Mouse (Mus musculus) intestine, embryonic 16.5 days (tissue): ENCODE measurements around the gene Srms. TPM values are rescaled to one million over a fixed set of nuclear protein-coding genes. Genes with fewer than 3 reads are reported as not detected.

Source experiments
- ATAC-seq: fragments of 200-750 bp; cut with Nextera tagmentation; 2 replicates; pipeline ENCODE4 v1.8.0; 2017; ENCODE audit warnings: moderate TSS enrichment, moderate library complexity
- H3K27ac ChIP-seq: fragments of 300-500 bp; sonication (generic); 2 replicates; pipeline ENCODE4 v1.5.1; 2014; ENCODE audit warnings: mild to moderate bottlenecking, low read length
- H3K27me3 ChIP-seq: fragments of 300-500 bp; sonication (generic); replicated peaks from 2 replicates; pipeline ENCODE4 v1.6.1; 2014; ENCODE audit warnings: low read length, control low read depth, mixed read lengths; ENCODE audit not compliant: control insufficient read depth, insufficient read depth
- H3K36me3 ChIP-seq: fragments of 300-500 bp; sonication (generic); 2 replicates; pipeline ENCODE4 v1.6.1; 2014; ENCODE audit warnings: low read length, control low read depth; ENCODE audit not compliant: control insufficient read depth, insufficient read depth
- H3K4me1 ChIP-seq: fragments of 300-500 bp; sonication (generic); 2 replicates; pipeline ENCODE4 v1.6.1; 2014; ENCODE audit warnings: low read length, control low read depth, mixed read lengths; ENCODE audit not compliant: control insufficient read depth, insufficient read depth
- H3K4me2 ChIP-seq: fragments of 300-500 bp; sonication (generic); 2 replicates; pipeline ENCODE4 v1.6.1; 2014; ENCODE audit warnings: low read depth, low read length, control low read depth
- H3K4me3 ChIP-seq: fragments of 300-500 bp; sonication (generic); 2 replicates; pipeline ENCODE4 v1.5.1; 2014; ENCODE audit warnings: mild to moderate bottlenecking, low read length
- H3K9ac ChIP-seq: fragments of 300-500 bp; sonication (generic); 2 replicates; pipeline ENCODE4 v1.6.1; 2014; ENCODE audit warnings: low read depth, low read length
- H3K9me3 ChIP-seq: fragments of 300-500 bp; sonication (generic); 2 replicates; pipeline ENCODE4 v1.6.1; 2016; ENCODE audit warnings: low read length, control low read depth; ENCODE audit not compliant: control insufficient read depth
- WGBS: fragments of 180-500 bp; shearing (Covaris S2); extraction: QIAGEN DNeasy Blood & Tissue Kit; methylation state at CpG from one replicate; pipeline ENCODE4 v1.1.7; 2014; 5-methylcytosine and 5-hydroxymethylcytosine counted together
- polyA plus RNA-seq: library from polyadenylated mRNA; unstranded; fragments of >200 nt; fragmentation: Nextera tagmentation; extraction: Ambion mirVana; gene quantifications from 2 replicates; pipeline ENCODE4 v1.2.1, GENCODE M21; 2015

The Srms gene
- polyA plus RNA-seq, 1 experiment from 2014 or later: 0.10 TPM

DNA sequence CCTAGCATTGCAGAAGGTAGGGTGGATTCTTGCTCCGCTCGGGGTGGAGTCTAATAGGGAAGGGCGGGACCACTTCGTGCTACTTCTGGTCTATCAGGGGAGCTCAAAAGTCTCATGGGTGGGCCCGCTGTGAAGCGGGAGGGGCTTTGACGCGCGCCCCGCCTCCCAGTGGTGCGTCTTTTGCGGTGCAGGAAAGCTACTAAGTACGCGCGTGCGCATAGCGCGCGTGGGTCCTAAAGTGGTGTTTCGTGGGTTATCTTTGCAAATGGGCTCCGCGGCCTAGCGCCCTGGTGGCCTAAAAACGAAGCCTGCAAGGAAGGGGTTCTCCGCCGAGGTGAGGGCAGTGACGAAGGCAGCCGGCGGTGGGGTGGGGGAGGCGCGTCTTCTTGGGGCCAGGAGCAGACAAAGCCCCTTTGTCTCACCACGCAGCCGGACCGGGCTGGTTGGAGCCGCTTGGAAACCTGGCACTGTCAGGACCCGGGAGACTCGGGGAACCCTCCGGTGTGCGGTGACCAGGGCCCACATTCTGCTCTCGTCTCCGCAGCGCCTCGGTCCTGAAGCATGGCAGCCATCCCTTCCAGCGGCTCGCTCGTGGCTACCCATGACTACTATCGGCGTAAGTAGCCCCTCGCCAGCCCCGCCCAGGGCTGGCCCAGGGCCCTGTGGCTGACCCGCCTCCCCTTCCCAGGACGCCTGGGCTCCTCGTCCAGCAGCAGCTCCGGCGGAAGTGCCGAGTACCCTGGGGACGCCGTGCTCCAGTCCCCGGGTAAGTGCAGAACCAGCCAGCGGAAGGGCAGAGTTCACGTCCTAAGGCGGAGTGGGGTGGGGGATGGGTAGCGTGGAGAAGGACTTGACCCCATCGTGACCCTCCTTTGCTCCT lies 25.6 kb downstream of the Srms start, which contains the start of gene Ppdpf:
Gene Ppdpf, plus strand, starts transcription at position 127 of the 880 bp plus-strand sequence.
- Histone ChIP-seq H3K27me3 (no peaks in the 10 kb centered on the region), H3K27ac (peak within 1 kb of the TSS; percentile 94), H3K4me2 (peak within 1 kb of the TSS; percentile 95), H3K36me3 (no peaks in the 10 kb centered on the region), H3K9me3 (no peaks in the 10 kb centered on the region), H3K4me1 (peaks cover 11% of the 10 kb centered on the region), H3K4me3 (peak within 1 kb of the TSS; percentile 73), H3K9ac (peak within 1 kb of the TSS; percentile 90)
- ATAC-seq: peak; percentile 98
- WGBS: under 1% methylated on average over 64 of the region's 64 CpGs

DNA sequence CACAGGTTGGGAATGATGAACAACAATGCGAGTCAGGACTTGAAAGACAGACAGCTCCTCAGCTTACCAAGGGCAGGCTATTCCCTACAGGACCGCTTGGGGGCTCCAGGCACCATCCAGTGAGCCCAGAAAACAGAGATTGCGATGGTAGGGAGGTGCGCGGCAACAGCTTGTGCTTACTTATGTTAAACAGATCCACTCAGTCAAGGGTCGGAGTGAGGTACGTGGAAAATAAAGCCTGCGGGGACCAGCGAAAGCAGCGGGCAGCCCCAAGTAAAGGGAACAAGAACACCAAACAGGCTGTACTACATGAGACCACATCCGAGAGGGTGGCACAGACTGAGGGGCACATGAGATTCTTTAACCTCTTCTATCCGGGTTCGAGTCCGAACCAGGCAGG lies 26.4 kb downstream of the Srms start:
- WGBS: under 1% methylated on average over 14 of the region's 14 CpGs
- peak overlapping the region; percentile 94 for H3K27ac ChIP-seq
- no peaks in the 10 kb centered on the region for H3K36me3 ChIP-seq
- no peaks in the 10 kb centered on the region for H3K27me3 ChIP-seq
- ATAC-seq: peak; percentile 85
- peaks cover 11% of the 10 kb centered on the region for H3K4me1 ChIP-seq
- peak overlapping the region; percentile 73 for H3K4me3 ChIP-seq
- peak overlapping the region; percentile 90 for H3K9ac ChIP-seq
- peak overlapping the region; percentile 95 for H3K4me2 ChIP-seq
- H3K9me3 ChIP-seq: no peaks in the 10 kb centered on the region

DNA sequence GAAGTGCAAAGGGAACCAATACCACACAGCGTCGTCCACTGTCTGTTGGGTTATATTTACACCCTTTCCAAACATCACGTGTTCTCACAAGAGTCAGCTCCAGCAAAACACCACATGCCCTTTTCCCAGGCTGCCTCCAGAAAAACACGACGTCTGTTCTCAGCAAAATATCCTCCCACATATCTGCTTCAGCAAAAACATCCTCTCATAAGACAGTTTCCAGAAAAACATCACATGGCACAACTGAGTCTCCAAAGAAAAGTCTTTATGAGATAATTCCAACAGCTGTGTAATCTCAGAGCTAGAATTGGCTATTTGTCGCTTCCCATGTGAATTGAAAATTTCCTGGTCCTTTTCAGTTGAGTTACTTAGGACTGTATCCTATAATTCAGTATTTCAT lies 32.1 kb downstream of the Srms start:
- H3K27ac ChIP-seq: no peak overlapping the region
- WGBS: 65% methylated on average over 6 of the region's 6 CpGs
- no peaks in the 10 kb centered on the region for H3K27me3 ChIP-seq
- H3K9me3 ChIP-seq: no peaks in the 10 kb centered on the region
- H3K4me3 ChIP-seq: no peak overlapping the region
- no peak overlapping the region for H3K4me2 ChIP-seq
- H3K9ac ChIP-seq: no peak overlapping the region
- no peaks in the 10 kb centered on the region for H3K36me3 ChIP-seq
- ATAC-seq: no peak
- H3K4me1 ChIP-seq: no peaks in the 10 kb centered on the region

DNA sequence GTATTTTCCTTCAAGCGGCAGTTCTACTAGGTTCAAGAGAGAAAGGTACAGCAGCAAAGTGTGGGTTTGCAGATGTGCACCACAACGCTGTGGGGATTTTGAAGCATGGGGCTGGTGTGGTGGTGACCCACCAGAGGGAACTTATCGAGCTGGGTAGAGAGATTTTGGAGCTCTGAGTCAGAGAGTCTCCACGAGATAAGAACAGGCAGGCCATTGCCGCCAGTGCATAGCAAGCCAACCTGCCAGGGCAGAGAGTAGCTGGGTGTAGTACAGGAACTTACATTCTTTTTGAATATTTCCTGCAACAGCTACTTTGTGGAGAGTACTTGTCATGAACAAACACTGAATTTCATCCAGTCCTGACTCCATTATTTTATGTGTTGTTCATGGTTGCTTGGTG lies 34.5 kb downstream of the Srms start:
- H3K9me3 ChIP-seq: no peaks in the 10 kb centered on the region
- no peaks in the 10 kb centered on the region for H3K4me1 ChIP-seq
- no peak overlapping the region for H3K27ac ChIP-seq
- H3K36me3 ChIP-seq: no peaks in the 10 kb centered on the region
- WGBS: 84% methylated on average over 5 of the region's 5 CpGs
- no peak overlapping the region for H3K4me2 ChIP-seq
- no peaks in the 10 kb centered on the region for H3K27me3 ChIP-seq
- no peak overlapping the region for H3K4me3 ChIP-seq
- ATAC-seq: no peak
- H3K9ac ChIP-seq: no peak overlapping the region

DNA sequence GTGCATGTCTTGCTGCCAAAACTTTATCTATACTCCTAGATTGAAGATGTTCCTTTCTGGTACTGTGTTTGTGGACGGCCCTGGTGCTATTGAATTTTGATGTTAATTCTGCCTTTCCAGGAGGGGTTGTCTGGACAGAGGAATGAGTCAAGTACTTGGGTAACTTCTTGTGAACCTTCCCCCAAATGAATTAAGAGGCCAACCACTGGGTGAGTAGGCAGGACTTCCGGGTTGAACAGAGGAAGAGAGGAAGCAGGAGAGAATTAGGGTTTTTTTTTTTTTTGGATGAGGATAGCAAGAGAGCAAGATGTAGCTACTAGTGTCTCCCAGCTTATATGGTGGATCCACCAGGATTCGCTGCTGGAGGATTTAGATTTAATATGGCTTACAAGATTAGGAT lies 35.0 kb downstream of the Srms start:
- Histone ChIP-seq H3K36me3 (no peaks in the 10 kb centered on the region), H3K27ac (no peak overlapping the region), H3K4me2 (no peak overlapping the region), H3K4me1 (no peaks in the 10 kb centered on the region), H3K4me3 (no peak overlapping the region), H3K27me3 (no peaks in the 10 kb centered on the region), H3K9ac (no peak overlapping the region), H3K9me3 (no peaks in the 10 kb centered on the region)
- 87% methylated on average over 3 of the region's 3 CpGs for WGBS
- ATAC-seq: no peak

DNA sequence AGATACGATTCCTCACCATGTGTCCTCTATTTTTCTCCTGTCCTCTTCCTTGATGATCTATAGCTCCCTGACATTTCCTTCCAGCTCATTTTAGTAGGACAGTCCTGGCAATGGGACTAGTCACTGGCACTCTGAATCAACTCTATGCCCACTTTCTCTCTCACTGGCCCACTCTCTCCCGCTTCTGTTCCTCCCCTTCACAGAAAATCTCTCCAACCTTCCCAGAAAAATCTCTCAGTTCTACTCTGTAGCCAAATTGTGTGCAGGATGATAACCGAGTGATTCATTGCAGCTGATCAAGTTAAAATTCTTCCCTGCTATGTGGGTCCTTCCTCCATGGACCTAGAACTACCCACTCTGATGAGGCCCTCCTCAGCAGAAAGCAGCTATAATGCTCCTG lies 38.3 kb downstream of the Srms start:
- no peaks in the 10 kb centered on the region for H3K27me3 ChIP-seq
- H3K27ac ChIP-seq: no peak overlapping the region
- H3K4me2 ChIP-seq: no peak overlapping the region
- 0 out of 2 replicates have a peak, but pooled peaks cover under 1% of the 10 kb centered on the region for H3K9me3 ChIP-seq
- no peak overlapping the region for H3K9ac ChIP-seq
- H3K36me3 ChIP-seq: no peaks in the 10 kb centered on the region
- H3K4me3 ChIP-seq: no peak overlapping the region
- ATAC-seq: no peak
- WGBS: 83% methylated on average over 3 of the region's 3 CpGs
- H3K4me1 ChIP-seq: no peaks in the 10 kb centered on the region

DNA sequence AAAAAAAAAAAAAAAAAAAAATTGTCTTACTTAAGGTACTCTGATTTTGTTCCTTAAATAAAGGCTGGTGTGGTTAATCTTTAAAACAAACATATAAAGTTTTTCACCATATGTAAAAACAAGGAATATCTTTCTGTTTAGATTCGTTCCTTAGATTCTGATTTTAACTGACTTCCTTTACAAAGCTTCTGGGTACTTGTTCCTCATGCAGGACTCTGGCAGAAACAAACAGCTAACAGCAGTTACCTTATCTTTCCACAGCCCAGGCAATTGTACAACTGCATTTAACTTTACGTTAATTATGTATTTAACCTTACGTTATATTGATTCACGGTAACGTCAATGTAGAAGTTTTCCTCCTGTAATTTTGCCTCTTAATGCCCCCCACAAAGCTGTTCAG lies 46.5 kb downstream of the Srms start:
- Histone ChIP-seq H3K4me1 (no peaks in the 10 kb centered on the region), H3K27ac (no peak overlapping the region), H3K27me3 (peaks cover 2% of the 10 kb centered on the region; the same call in 1 of the 2 replicates), H3K4me3 (no peak overlapping the region), H3K4me2 (no peak overlapping the region), H3K9ac (no peak overlapping the region), H3K9me3 (0 out of 2 replicates have a peak, but pooled peaks cover 3% of the 10 kb centered on the region), H3K36me3 (no peaks in the 10 kb centered on the region)
- 75% methylated on average over 5 of the region's 5 CpGs for WGBS
- no peak for ATAC-seq

DNA sequence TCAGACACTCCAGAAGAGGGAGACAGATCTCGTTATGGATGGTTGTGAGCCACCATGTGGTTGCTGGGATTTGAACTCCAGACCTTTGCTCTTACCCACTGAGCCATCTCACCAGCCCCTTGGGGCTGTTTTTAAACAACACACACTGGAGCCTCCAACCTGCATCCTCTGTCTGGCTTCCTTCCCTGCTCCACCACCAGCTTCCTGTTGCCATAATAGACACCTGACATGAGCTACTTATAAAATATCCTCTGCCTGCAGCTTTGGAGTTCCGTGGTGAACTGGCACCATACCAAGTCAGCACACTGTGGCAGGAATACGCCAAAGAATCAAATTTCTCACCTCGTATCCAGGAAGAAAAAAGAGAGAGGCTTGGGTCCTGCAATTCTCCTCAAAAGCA lies 52.2 kb downstream of the Srms start:
- Histone ChIP-seq H3K27ac (no peak overlapping the region), H3K4me1 (no peaks in the 10 kb centered on the region), H3K4me3 (no peak overlapping the region), H3K9ac (no peak overlapping the region), H3K27me3 (peaks cover 27% of the 10 kb centered on the region), H3K36me3 (no peaks in the 10 kb centered on the region), H3K9me3 (no peaks in the 10 kb centered on the region), H3K4me2 (no peak overlapping the region)
- ATAC-seq: no peak
- WGBS: 71% methylated on average over 4 of the region's 4 CpGs

DNA sequence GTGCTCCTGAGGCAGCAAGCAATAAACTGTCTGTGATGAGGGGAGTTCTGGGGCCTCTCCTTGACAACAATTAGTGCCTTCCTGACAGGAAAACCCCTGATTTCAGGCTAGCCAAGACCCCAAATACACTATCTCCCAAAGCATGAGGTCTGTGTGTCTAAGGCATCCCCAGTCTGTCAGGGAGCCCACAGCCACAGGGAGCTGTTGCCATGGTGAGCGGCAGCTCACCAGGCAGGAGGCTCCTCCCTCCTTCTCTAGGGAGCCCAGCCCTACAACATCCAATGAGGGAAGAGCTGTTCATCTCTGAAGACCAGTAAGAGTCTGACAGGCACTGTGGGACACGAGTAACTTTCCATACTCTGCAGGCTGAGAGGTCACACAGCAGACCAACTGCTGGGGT lies 53.2 kb downstream of the Srms start:
- 2% methylated on average over 2 of the region's 2 CpGs for WGBS
- H3K27me3 ChIP-seq: peaks cover 36% of the 10 kb centered on the region
- no peak for ATAC-seq
- no peaks in the 10 kb centered on the region for H3K9me3 ChIP-seq
- H3K9ac ChIP-seq: no peak overlapping the region
- H3K4me2 ChIP-seq: no peak overlapping the region
- no peak overlapping the region for H3K4me3 ChIP-seq
- no peak overlapping the region for H3K27ac ChIP-seq
- no peaks in the 10 kb centered on the region for H3K4me1 ChIP-seq
- no peaks in the 10 kb centered on the region for H3K36me3 ChIP-seq
